Mouse (Mus musculus) neural tube, embryonic 10.5 days (tissue): ENCODE data around the gene Tmem72.

ENCODE experiments used
- DNase-seq: peaks from one replicate; pipeline ENCODE4 v3.0.0-alpha.2; 2017; ENCODE audit warnings: low spot score; ENCODE audit errors: extremely low spot score

Gene Tmem72

GRCm38 (mm10) chr6:116679563-116680288 is 37.0 kb downstream of the Tmem72 start:
- no peak for DNase-seq

GRCm38 (mm10) chr6:116677321-116677720 is 39.4 kb downstream of the Tmem72 start:
- DNase-seq, result no peak

- no peak for DNase-seq
Observed at GRCm38 (mm10) chr6:116676355-116676913, 40.3 kb downstream of the Tmem72 start.

GRCm38 (mm10) chr6:116674283-116674886 is 42.3 kb downstream of the Tmem72 start:
- DNase-seq, result no peak

GRCm38 (mm10) chr6:116673471-116674282 is 43.0 kb downstream of the Tmem72 start, which contains the start of gene Rassf4:
Gene Rassf4, minus strand, starts transcription at chr6:116673952.
- DNase-seq, result peak; percentile 95

- DNase-seq, result no peak
Observed at GRCm38 (mm10) chr6:116672349-116672748, 44.4 kb downstream of the Tmem72 start.

GRCm38 (mm10) chr6:116671768-116672167 is 44.9 kb downstream of the Tmem72 start:
- DNase-seq, result no peak

- peak; percentile 55 for DNase-seq
Observed at GRCm38 (mm10) chr6:116671031-116671430, 45.7 kb downstream of the Tmem72 start.

- DNase-seq, result no peak
Observed at GRCm38 (mm10) chr6:116670144-116670543, 46.6 kb downstream of the Tmem72 start.

- DNase-seq, result no peak
Observed at GRCm38 (mm10) chr6:116668682-116669470, 47.8 kb downstream of the Tmem72 start.

- no peak for DNase-seq
Observed at GRCm38 (mm10) chr6:116667382-116667781, 49.3 kb downstream of the Tmem72 start.

- DNase-seq, result no peak
Observed at GRCm38 (mm10) chr6:116666892-116667291, 49.8 kb downstream of the Tmem72 start.

GRCm38 (mm10) chr6:116666085-116666750 is 50.5 kb downstream of the Tmem72 start:
- no peak for DNase-seq

GRCm38 (mm10) chr6:116664830-116665229 is 51.9 kb downstream of the Tmem72 start:
- DNase-seq, result no peak

- no peak for DNase-seq
Observed at GRCm38 (mm10) chr6:116664031-116664430, 52.7 kb downstream of the Tmem72 start.

- DNase-seq, result no peak
Observed at GRCm38 (mm10) chr6:116663364-116663763, 53.3 kb downstream of the Tmem72 start.

GRCm38 (mm10) chr6:116653684-116654454 is 62.8 kb downstream of the Tmem72 start:
- peak; percentile 79 for DNase-seq

GRCm38 (mm10) chr6:116653191-116653590 is 63.5 kb downstream of the Tmem72 start:
- DNase-seq, result no peak

GRCm38 (mm10) chr6:116651437-116652118 is 65.1 kb downstream of the Tmem72 start:
- no peak for DNase-seq
